Mouse (Mus musculus) spleen, adult 18-20 months (tissue): ENCODE results near the gene Nell2.
"Not testable (repeated sequence)": the region's sequence is repeated elsewhere in the genome, so short reads cannot be mapped to it uniquely, and the experiment has no call there.

Experiments used
- DNase-seq, 2 experiments: peaks; one replicate each; pipeline ENCODE4 v3.0.0; 2022; ENCODE audit warnings: mixed read lengths in 2 of 2

The Nell2 gene

DNA sequence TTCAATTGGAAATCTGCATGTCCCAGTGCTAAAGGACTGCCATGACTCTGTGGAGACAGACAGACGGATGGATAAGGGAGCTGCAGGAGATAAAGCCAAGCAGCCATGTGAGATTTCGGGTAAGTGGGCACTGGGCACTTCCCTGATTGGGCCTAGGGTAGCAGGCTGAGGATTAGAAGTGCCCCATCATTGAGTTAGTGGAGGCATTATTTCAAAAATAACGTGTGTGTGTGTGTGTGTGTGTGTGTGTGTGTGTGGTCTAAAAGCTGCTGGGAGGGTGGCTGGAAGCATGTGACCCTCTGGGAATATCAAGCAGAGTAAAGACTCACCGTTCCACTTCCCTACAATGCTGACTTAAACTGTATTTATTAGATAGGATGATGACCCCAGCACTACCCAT, 195.1 kb downstream of the Nell2 start:
- no peak for DNase-seq

DNA sequence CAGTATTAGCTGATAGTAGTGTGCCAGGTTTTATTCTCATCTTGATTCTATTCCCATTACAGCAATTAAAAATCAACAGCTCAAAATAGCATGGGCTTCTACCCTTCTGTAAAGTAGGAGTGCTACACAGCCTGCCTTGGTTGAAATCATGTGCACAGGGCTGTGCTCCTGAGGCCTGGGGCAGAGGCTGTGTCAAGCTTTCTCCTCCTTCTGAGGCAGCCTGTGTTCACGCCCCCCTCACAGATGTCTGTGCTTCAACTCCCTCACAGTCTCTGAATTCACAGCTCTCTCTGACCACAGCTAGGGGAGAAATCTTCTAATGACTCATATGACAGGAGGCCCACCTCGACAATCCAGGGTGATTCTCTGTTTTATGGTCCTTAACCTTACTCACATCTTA, 197.4 kb downstream of the Nell2 start:
- no peak for DNase-seq

DNA sequence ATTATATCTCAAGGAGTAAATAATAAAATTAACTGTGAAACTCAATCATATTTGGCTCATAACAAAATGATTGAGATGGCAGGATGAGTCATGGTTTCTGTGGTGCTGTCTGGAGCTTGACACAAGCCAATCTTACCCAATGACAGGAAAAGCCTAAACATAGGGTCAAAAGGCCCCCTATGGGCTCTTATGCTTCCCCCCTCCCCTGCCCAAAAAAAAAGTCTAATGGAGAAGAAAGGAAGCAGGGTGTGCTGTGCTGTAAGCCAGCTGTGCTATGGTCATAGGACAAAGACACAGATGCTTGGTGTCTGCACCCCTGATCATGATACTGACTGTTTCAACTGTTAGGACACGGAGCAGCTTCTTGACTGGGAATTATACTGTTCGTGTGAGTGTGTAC, 205.6 kb downstream of the Nell2 start:
- DNase-seq: no peak

DNA sequence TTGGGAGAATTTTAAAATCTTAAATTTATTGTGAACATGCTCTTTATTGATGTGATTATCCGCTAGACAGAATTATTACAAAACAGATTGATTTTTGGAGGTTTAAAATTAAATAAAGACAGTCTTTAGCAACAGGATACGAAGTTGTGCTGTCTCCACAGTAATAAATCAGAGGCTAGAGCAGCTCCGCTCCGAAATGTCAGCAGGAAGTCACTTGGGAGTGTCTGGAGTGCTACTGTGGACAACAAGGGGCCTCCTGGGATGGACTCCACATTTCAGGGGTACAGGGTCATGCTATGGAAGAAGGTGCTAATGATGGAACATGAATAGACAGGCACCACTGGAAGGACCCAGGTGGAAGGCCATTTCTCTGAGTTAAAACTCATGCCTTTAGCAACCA, 211.7 kb downstream of the Nell2 start:
- DNase-seq: no peak

DNA sequence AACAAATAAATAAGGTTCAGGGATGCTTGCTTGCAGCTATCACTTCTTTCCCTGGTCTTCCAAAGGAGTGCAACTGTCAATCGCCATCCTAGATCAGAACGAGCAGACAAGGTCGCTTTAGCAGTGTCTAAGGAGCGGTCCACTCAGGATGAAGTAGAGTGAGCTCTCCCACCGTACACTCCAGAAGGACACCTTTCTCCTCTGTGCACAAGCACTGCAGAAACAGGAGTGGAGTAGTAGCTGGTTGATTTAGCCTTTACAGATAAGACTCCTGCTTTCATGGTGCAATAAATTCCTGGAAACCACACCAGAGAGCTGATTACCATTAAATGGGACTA, 213.6 kb downstream of the Nell2 start:
- no peak for DNase-seq

DNA sequence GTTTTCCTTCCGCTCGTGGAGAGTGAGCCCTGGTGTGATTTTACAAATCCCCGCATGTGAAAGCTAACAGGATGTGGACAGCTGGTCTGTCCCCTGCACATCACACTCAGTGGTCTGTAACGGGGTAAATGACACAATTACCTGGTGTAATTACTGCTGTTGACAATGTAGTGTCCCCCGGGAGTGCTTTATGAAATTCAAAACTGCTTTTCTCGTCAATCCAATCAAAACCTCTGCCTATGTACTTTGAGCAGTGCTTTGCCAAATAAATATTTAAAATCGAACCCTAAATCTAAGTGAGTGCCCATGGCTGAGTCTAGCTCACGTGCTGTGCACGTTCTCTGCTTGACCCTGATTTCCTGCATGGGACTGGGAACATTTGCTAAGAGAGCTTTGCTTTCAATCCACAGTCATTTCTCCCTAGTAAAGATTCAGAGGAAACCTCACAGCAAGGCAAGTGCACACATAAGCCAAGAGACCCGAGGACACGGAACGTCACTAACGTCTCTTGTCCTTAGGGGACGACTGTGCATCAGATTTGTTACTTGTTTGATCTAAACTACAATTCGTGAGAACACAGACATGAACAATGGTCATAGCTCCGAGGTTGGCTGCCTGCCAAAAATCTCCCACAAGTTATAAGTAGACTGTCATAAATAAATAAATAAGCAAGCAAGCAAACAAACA, 214.1 kb downstream of the Nell2 start:
- DNase-seq: no peak

DNA sequence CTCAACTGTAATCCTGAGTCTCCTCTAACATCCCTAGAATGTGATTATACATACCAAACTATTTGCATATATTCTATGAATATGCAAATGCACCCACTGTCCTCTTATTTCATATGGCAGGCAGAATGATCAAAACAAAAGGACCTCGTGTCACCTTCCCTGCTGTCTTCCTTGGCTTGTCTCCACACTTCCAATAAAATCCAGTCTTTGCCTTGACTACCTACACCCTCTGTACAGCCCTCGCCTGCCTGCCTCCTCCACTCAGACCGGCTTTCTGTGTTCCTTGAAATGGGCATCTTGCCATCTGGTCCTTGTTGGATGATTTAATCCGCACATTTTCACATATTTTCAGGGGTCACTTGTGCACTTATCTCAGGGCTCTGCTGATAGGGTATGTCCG, 215.1 kb downstream of the Nell2 start:
- DNase-seq: no peak

DNA sequence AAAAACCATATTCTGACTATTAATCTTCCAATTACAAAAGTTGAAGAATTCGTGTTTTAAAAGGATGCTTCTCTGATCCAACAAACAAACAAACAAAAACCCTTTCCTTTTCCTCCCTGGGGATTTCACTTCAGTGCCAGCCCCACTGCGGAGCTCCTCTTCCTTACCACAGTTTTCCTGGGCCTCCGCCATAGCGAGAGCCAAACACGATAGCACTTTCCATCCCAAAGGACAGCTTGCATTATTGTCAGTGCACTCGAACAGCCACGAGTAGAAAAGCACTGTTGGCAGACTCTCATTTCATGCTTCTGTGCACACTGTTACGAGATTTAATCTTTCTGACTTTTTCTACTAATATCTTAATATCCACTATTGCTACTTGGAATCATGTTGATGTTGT, 224.3 kb downstream of the Nell2 start:
- no peak for DNase-seq

DNA sequence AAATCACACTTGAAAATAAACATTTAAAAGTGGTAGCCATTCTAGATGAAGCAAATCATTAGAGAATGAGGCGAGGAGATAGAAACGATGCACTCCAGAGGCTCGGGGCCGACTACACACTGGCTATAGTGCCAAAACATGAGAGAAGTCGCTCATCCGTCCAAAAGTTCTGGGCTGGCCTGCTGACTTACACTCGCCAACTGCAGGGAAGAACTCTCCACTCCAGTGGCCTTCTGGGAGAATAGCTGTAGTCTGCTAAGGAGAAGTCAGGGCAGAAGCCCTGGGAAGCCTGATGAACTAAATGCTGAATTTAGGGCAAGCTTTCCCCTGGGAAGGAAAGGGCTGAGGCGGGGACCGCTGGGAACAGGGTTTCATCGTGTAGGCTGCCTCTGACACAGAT, 231.8 kb downstream of the Nell2 start:
- DNase-seq: no peak

DNA sequence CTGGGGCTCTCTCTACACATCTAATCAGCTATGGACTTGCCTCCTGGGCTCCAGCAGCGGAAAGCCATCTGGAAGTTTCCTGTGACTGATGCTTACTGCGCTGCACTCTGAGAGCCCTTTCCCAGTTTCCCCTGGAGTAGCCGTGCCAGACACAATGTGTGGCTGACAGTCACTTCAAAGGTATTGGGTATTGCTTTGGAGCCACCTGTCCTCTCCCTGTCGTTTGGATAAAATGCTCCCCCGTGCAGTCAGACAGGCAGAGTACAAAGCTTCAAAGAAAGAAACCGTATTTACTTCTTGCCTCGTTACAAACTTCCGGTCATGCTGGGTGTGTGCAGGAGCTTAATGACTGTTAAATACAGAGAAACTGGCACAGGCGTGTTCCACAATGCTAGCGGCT, 239.3 kb downstream of the Nell2 start:
- DNase-seq: no peak

DNA sequence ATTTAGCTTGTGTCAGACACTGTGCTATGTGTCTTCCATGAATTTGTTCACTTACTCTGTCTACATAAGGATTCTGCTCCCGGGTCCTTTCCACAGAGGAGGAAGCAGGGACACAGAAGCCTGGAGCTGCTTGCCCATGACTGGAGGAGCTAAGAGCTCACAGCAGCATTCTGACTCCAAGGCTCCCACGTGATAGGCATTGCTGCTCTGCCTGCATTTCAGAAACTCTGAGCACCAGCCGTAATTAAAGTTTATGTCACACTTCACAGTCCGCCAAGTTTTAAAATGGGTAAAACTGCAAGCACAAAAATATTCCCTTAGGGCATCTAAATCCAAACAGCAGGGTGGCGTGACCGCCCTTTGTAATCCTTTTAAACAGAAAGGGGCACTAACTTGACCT, 243.2 kb downstream of the Nell2 start:
- no peak for DNase-seq

DNA sequence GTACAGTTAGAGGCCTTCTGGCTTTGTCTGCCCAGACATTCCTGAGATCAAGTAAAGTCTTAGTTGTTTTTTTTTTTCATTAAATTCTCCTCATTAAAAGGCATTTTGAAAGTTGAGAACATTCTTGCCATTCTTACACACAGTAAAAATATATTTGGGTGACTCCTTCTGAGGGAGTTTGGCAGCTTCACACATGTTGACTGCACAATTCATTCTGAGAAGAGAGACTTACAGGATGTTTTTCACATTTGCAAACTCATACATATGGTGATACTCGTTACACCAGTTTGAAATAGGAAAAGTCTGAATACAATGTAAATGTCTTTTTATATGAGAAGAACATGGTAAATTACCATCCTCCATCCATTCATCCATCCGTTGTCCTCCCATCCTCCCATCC, 247.4 kb downstream of the Nell2 start:
- no peak for DNase-seq

DNA sequence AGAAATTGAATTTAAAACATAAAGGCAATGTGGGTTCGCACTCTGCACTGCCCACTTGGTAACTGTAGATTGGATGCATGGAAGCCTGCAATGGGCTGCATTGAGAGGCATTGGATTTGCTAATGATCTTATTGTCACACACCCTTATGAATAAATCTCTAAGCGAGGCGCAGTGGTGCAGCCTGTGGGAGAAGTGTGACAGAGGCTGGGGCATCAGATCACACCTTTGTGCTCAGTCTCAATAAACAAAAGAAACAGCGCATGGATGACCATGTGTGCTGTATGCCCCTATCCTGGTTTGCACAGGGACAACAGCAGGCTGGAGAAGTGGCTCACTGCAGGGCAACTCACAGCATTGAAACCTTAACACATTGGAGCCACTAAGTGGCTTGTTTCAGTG, 250.4 kb downstream of the Nell2 start:
- no peak for DNase-seq

DNA sequence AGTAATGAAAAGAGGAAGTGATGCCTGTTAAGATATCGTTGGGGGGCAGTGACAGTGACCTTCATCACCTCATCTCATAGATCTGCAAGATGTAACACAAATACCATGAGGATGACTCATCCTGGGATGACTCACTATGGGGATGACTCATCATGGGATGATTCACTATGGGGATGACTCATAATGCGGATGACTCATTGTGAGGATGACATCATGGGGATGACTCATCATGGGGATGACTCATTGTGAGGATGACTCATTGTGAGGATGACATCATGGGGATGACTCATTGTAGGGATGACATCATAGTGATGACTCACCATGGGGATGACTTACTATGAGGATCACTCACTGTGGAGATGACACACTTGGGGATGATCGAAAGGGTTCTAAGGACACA, 251.8 kb downstream of the Nell2 start:
- DNase-seq: no peak

DNA sequence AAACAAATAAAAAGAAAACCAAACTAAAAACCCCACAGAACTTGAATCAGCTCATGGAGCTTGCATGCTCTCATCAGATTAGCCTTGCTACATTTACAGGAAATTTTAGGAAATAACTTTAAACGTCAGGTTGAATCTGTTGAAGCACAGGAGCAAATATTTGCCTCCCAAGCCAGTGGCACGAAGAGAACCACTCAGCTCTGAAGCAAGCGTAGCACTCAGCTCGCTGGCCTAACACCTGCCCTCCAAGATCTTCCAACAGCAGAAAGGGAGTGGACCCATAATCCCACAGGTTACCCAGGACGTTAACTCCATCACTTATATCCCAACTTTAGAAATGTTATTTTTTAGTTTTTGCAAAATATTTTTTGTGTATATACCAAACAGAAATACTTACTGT, 252.8 kb downstream of the Nell2 start:
- DNase-seq: no peak

DNA sequence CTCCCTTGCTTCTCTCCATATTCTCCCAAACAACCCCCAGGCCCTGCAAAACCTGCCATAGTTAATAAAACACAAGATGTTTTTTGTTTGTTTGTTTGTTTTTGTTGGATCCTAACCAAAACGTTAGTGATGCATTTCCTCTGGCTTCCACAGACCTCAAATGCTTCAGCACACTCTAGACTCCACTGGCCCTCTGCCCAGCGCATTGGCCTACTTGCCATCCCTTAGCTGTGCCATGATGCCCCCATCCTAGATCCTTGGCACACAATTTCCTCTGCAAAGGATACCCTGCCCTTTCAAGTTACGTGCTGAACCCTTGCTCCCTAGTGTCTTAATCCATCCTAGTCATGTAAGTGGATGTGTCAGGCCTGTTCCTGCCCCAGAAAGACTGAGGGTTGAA, 255.1 kb downstream of the Nell2 start:
- DNase-seq: no peak

DNA sequence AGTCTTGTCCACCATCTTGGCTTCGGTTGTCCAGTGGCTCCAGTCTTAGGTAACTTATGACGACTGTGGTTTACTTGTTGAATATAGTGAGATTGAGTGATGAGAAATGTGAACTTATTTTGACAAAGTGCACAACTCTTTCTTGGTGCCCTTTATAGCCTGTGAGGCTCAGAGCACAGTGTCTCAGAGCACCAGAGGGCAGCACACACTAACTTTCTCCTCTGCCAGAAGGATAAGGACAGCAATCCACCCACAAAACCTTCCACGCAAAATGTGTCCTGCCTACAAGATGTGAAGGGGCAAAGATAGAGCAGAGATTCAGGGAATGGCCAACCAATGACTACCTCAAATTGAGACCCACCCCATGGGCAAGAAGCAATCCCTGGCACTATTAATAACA, 256.2 kb downstream of the Nell2 start:
- DNase-seq: no peak

DNA sequence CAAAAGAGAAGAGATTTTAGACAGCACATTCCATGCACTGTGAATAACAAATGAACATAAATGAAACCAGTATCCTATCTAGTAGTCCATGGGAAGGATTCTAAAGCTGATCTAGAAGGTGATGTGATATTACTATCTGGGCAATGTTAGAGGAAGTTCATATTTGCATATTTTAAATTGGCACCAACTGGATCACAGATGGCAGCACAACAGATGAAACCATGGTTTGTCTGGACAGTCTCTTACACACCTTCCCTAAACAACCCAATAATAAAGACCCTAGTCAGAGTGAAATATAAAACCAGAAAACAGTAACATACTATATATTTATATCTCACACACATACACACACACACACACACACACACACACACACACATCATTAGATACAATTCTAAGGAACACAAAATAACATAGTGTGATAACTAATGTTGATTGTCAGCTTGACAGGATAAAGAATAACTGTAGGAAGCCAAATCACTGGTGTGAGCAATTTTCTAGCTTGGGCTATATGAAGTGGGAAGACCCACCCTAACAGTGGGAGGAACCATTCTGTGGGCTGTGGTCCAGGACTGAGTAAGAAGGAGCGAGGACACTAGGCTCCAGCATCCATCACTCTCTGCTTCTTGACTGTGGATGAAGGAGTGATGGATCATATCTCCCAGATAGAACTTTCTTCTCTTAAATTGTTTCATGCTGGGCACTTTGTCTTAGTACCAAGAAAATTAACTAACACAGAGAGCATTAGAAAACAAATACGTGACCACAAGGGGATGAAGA, 268.5 kb downstream of the Nell2 start:
- no peak for DNase-seq

DNA sequence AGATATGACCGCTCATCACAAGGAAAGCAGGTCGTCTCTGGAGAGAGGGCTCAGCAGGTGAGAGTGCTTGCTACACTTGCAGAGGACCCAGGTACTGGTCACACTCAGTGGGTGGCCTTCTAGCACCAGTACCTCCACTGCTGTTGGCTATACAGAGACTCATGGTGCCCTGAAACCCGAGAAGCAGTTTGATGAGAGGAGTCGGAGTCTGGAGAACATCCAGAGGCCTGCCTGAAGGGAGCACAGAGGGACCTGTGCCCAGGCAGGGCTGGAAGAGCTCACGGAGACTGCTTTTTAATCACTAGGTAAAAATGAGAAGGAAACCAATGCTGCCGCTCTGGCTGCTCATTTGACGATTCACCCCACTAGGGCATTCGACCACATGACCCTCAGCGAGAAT, 271.2 kb downstream of the Nell2 start:
- DNase-seq: no peak

DNA sequence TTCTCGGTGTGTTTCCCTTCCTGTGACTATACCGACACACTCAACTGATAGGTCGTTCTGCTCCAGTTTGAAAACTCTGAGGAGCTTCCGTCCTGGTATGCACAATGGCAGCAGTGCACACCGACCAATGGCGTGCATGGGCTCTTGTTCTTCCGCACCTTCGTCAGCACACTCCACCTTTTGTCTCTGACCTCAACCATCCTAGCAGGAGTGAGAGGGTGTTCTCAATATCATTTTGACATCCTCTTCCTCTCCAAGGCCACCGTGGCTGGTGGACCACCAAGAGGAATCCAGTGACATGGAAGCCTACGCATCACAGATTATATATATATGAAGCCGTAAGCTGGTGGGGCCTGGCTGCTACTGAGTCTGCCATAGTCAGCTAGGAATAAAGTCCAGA, 282.8 kb downstream of the Nell2 start:
- DNase-seq: no peak

DNA sequence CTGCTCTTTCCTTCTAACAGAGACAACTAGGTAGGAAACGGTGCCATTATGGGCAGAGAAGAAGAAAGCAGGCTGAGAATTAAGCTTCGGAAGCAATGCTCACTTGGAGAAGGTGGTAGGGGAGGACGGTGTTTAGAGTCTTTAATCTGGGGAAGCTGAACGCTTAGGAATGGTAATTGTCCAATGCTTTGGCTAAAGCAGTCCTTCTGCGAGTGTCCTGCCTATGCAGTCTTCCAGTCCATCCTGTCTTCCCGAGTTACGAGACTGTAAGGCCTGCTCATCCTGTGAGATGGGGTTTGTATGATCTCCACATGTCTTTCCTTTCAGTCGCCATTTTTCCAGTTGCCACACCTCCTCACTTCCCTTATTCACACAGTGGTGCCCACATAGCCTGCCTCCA, 284.5 kb downstream of the Nell2 start:
- no peak for DNase-seq

DNA sequence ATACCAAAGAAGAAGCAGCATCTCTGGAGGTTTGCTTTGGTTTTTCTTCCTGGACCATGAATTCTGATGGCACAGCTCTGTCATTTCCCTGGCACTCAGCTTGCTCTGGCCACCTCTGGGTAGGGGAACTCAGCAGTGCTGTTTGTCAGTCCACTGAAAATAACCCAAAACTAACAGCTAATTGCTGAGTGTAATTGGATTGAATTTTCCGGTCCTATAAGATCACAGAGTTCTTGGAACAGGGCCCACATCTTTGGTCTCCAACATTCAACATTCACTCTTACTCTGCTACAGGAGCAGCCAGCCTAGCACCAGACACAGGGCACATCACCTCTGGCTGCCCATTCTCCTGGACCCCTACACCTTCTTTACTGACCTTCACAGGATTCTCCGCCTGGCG, 287.2 kb downstream of the Nell2 start:
- no peak for DNase-seq

DNA sequence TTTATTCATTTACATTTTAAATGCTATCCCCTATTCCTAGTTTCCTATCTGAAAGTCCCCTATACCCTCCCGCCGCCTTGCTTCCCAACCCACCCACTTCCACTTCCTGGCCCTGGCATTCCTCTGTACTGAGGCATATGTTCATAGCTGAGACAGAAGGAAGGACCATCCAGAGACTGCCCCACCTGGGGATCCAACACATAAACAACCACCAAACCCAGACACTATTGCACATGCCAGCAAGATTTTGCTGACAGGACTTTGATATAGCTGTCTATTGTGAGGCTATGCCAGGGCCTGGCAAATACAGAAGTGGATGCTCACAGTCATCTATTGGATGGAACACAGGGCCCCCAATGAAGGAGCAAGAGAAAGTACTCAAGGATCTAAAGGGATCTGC, 291.3 kb downstream of the Nell2 start:
- DNase-seq: not testable (repeated sequence)

DNA sequence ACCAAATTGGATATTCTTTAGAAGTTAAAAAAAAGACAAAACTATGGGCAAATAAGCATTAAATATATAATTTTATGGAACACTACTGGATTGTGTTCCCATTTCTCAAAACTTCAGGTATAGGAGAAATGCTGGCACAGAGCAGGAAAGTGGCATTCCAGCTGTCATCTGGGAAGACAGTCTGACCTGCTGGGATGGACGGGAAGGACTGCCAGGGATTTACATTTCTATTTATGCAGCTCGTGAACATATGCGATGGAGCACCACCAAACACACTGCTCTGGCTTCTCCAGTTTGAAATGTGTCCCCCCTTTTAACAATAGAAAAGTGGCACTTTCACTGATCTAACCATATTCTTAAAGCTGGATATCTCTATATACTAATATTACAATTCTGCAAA, 291.9 kb downstream of the Nell2 start:
- no peak for DNase-seq

DNA sequence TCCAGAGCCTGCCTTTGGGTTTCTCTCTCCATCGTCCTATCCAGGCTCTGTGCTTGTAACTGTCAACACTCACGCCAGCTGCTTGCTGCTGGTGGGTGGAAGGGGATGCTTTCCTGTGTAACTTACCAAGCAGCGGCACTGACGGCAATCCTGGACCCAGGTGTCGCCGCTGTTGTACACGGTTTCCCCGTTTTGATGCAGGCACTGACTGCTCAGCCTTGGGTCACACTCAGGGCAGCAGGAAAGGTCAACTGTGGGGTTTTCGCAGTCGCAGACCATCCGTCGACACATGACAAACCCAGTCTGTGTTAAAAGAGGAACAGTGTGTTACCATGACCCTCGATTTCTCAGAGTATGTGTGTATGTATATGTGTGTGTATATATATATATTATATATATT, 297.2 kb downstream of the Nell2 start:
- no peak for DNase-seq
